Mouse (Mus musculus) cerebellum, postnatal 4 days (tissue): Measurements from ENCODE around the gene Gm44.
"Not testable (repeated sequence)": the region's sequence is repeated elsewhere in the genome, so short reads cannot be mapped to it uniquely, and the experiment has no call there.

Experiments
- DNase-seq, 2 experiments: peaks; one replicate each; pipeline ENCODE4 v3.0.0; 2022; ENCODE audit warnings: low spot score in 2 of 2, mixed read lengths in 1 of 2

The Gm44 gene

GRCm38 (mm10) chrX:90891842-90892241, at the start of gene Gm44:
Gene Gm44, plus strand, starts transcription at chrX:90892142.
- DNase-seq = no peak

GRCm38 (mm10) chrX:90927989-90928388, 36.0 kb downstream of the Gm44 start:
- no peak for DNase-seq

- DNase-seq = not testable (repeated sequence)
Measured at GRCm38 (mm10) chrX:90938211-90938610, 46.3 kb downstream of the Gm44 start.
